Mouse (Mus musculus) midbrain, embryonic 11.5 days (tissue): ENCODE data around the gene Ctf1. TPM values are rescaled to one million over a fixed set of nuclear protein-coding genes. Genes with fewer than 3 reads are reported as not detected.

Source experiments
- ATAC-seq: fragments of 200-750 bp; cut with Nextera tagmentation; 2 replicates; pipeline ENCODE4 v1.8.0; 2017; ENCODE audit warnings: moderate TSS enrichment, moderate library complexity; ENCODE audit not compliant: low FRiP score
- DNase-seq: peaks from one replicate; pipeline ENCODE4 v3.0.0; 2015; ENCODE audit warnings: low spot score; ENCODE audit errors: missing footprints
- H3K27ac ChIP-seq: fragments of 300-500 bp; sonication (generic); 2 replicates; pipeline ENCODE4 v1.5.1; 2014; ENCODE audit warnings: low read depth, low read length
- H3K27me3 ChIP-seq: fragments of 300-500 bp; sonication (generic); 2 replicates; pipeline ENCODE4 v1.6.1; 2014; ENCODE audit warnings: mild to moderate bottlenecking, low read length, moderate library complexity, mixed read lengths; ENCODE audit not compliant: control insufficient read depth, insufficient read depth
- H3K36me3 ChIP-seq: fragments of 300-500 bp; sonication (generic); 2 replicates; pipeline ENCODE4 v1.6.1; 2014; ENCODE audit warnings: mild to moderate bottlenecking, low read length, moderate library complexity, mixed read lengths; ENCODE audit not compliant: control insufficient read depth, insufficient read depth
- H3K4me1 ChIP-seq: fragments of 300-500 bp; sonication (generic); 2 replicates; pipeline ENCODE4 v1.6.1; 2014; ENCODE audit warnings: low read length; ENCODE audit not compliant: control insufficient read depth, insufficient read depth
- H3K4me2 ChIP-seq: fragments of 300-500 bp; sonication (generic); 2 replicates; pipeline ENCODE4 v1.6.1; 2014; ENCODE audit warnings: mild to moderate bottlenecking, moderate library complexity
- H3K4me3 ChIP-seq: fragments of 300-500 bp; sonication (generic); 2 replicates; pipeline ENCODE4 v1.5.1; 2014; ENCODE audit warnings: low read depth, low read length
- H3K9ac ChIP-seq: fragments of 300-500 bp; sonication (generic); 2 replicates; pipeline ENCODE4 v1.6.1; 2014; ENCODE audit warnings: low read length
- H3K9me3 ChIP-seq: fragments of 300-500 bp; sonication (generic); 2 replicates; pipeline ENCODE4 v1.6.1; 2016; ENCODE audit warnings: low read length; ENCODE audit not compliant: control insufficient read depth
- WGBS: fragments of 180-500 bp; shearing (Covaris S2); extraction: QIAGEN DNeasy Blood & Tissue Kit; methylation state at CpG from one replicate; pipeline ENCODE4 v1.1.7; 2014; 5-methylcytosine and 5-hydroxymethylcytosine counted together
- polyA plus RNA-seq: library from polyadenylated mRNA; unstranded; fragments of >200 nt; fragmentation: Nextera tagmentation; extraction: Ambion mirVana; gene quantifications from 2 replicates; pipeline ENCODE4 v1.2.1, GENCODE M21; 2014

Ctf1 gene
- polyA plus RNA-seq, 1 experiment from 2014 or later: 4.0 TPM

GRCm38 (mm10) chr7:127675391-127675811, 37.1 kb upstream of the Ctf1 start:
- DNase-seq (no peak), ATAC-seq (0 out of 2 replicates have a peak, but pooled peaks have one; percentile 24)

GRCm38 (mm10) chr7:127677077-127677476, 35.5 kb upstream of the Ctf1 start:
- Histone ChIP-seq H3K4me1 (no peaks in the 10 kb centered on the region), H3K27ac (no peak overlapping the region), H3K4me2 (no peak overlapping the region), H3K4me3 (no peak overlapping the region), H3K36me3 (no peaks in the 10 kb centered on the region), H3K9me3 (no peaks in the 10 kb centered on the region), H3K9ac (no peak overlapping the region), H3K27me3 (no peaks in the 10 kb centered on the region)
- no peak for ATAC-seq
- DNase-seq: peak; percentile 90
- 70% methylated on average over 6 of the region's 6 CpGs for WGBS

More at GRCm38 (mm10) chr7:127675391-127675811, 37.1 kb upstream of the Ctf1 start:
- WGBS: 78% methylated on average over 9 of the region's 9 CpGs
- H3K4me1 ChIP-seq: no peaks in the 10 kb centered on the region
- no peaks in the 10 kb centered on the region for H3K36me3 ChIP-seq
- H3K27ac ChIP-seq: no peak overlapping the region
- no peak overlapping the region for H3K9ac ChIP-seq
- H3K9me3 ChIP-seq: no peaks in the 10 kb centered on the region
- no peak overlapping the region for H3K4me2 ChIP-seq
- H3K4me3 ChIP-seq: no peak overlapping the region
- H3K27me3 ChIP-seq: no peaks in the 10 kb centered on the region

DNA sequence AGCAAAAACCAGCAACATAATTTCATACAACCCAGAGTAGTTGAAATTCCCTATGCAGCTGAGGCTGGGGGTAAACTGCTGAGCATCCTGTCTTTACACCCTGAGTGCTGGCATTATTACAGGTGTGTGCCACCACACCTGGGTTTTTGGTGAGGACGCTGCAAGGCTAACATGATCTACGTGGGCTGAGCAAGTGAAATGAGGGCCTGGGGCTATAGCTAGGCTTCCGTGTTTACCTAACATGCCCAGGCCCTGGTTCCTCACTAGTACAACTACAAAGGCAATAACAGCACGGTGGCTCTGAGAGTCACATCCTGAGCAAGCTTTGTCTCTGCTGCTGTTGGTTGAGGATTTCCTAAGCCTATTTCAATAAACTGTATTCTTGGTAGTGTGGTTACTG, 34.9 kb upstream of the Ctf1 start:
- no peak overlapping the region for H3K9ac ChIP-seq
- 90% methylated on average over 4 of the region's 4 CpGs for WGBS
- no peaks in the 10 kb centered on the region for H3K27me3 ChIP-seq
- H3K9me3 ChIP-seq: no peaks in the 10 kb centered on the region
- ATAC-seq (no peak), DNase-seq (peak; percentile 8)
- H3K4me2 ChIP-seq: no peak overlapping the region
- H3K36me3 ChIP-seq: no peaks in the 10 kb centered on the region
- H3K4me3 ChIP-seq: no peak overlapping the region
- H3K4me1 ChIP-seq: no peaks in the 10 kb centered on the region
- no peak overlapping the region for H3K27ac ChIP-seq

GRCm38 (mm10) chr7:127678811-127679210, 33.7 kb upstream of the Ctf1 start:
- Histone ChIP-seq H3K4me3 (no peak overlapping the region), H3K9ac (no peak overlapping the region), H3K4me2 (no peak overlapping the region), H3K27ac (no peak overlapping the region), H3K4me1 (no peaks in the 10 kb centered on the region), H3K9me3 (no peaks in the 10 kb centered on the region), H3K27me3 (no peaks in the 10 kb centered on the region), H3K36me3 (no peaks in the 10 kb centered on the region)
- WGBS: 60% methylated on average over 2 of the region's 2 CpGs
- DNase-seq (no peak), ATAC-seq (no peak)

GRCm38 (mm10) chr7:127680541-127680940, 32.0 kb upstream of the Ctf1 start:
- no peaks in the 10 kb centered on the region for H3K27me3 ChIP-seq
- WGBS: 92% methylated on average over 13 of the region's 13 CpGs
- H3K9me3 ChIP-seq: no peaks in the 10 kb centered on the region
- no peak overlapping the region for H3K27ac ChIP-seq
- DNase-seq (peak; percentile 69), ATAC-seq (no peak)
- no peaks in the 10 kb centered on the region for H3K4me1 ChIP-seq
- H3K4me2 ChIP-seq: no peak overlapping the region
- no peaks in the 10 kb centered on the region for H3K36me3 ChIP-seq
- H3K4me3 ChIP-seq: no peak overlapping the region
- H3K9ac ChIP-seq: no peak overlapping the region

- Histone ChIP-seq H3K4me1 (no peaks in the 10 kb centered on the region), H3K9me3 (no peaks in the 10 kb centered on the region), H3K9ac (no peak overlapping the region), H3K36me3 (no peaks in the 10 kb centered on the region), H3K4me3 (no peak overlapping the region), H3K27me3 (no peaks in the 10 kb centered on the region), H3K4me2 (no peak overlapping the region), H3K27ac (no peak overlapping the region)
- ATAC-seq (no peak), DNase-seq (peak; percentile 61)
- WGBS: 90% methylated on average over 8 of the region's 8 CpGs
Measured at GRCm38 (mm10) chr7:127681888-127682553, 30.5 kb upstream of the Ctf1 start.

DNA sequence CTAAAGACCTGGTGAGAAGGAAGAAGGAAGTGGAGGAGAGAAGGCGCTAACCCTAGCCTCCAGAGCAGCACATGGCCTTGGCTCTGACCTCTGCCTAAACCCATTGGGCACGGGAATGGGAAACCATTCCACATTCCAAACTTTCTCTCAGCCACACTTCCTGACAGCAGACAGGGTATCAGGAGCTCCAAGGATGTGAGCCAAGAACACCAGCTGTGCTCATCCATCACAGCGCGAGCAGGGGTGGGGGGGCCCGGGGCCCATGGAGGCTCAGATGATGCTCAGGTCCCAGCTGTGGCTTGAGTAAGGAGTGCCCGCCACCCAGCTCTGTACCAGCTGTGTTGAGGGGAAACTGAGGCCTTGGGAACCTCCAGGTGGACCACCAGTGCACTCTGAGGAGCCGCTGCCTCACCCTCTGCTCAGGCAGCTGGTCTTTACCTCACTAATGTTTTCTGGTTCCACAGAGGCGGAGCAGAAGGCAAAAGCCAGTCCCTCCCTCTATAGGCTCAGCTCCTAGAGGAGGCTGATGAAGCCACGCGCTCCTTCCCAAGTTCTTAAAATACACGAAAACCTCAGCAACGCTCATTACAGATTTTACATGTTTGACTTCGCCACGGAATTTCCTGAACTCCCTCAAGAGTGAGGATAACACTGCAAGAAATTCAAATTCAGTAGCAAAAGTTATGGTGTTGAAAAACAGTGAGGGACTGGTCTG, 27.1 kb upstream of the Ctf1 start:
- 80% methylated on average over 14 of the region's 14 CpGs for WGBS
- Histone ChIP-seq H3K27me3 (no peaks in the 10 kb centered on the region), H3K4me3 (no peak overlapping the region), H3K36me3 (no peaks in the 10 kb centered on the region), H3K4me2 (no peak overlapping the region), H3K4me1 (no peaks in the 10 kb centered on the region), H3K27ac (no peak overlapping the region), H3K9me3 (no peaks in the 10 kb centered on the region), H3K9ac (no peak overlapping the region)
- ATAC-seq: no peak
- DNase-seq: no peak

DNA sequence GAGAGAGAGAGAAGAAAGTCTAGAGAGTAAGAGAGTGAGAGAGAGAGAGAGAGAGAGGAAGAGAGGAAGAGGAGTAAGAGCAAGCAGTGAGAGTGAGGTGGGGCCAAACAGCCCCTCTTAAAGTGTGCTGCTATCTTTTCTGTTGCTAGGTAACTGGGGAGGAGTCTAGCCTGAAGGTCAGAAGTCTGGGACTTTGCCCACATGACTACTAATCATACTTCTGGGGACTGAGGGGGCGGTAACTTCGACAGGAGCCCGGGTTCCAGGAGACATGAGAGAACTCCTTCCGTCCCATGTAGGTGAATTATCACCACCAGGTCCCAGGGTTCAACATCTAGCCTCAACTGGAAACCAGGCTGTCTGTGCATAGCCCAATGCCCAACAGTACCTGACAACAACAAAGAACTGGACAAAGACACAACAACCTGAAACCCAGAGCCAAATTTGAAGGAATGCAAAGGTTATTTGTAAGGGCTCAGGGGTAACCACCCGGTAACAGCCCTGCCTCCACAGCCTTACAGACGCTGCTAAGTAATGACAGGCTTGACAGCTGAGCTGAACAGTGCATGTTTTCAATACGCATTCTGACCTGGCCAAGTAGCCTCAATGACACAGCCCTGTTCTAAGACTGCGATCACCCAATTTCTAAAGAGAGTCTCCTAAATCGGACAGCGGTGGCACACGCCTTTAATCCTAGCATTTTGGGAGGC, 25.6 kb upstream of the Ctf1 start:
- ATAC-seq (no peak), DNase-seq (no peak)
- H3K4me2 ChIP-seq: no peak overlapping the region
- no peak overlapping the region for H3K4me3 ChIP-seq
- H3K9me3 ChIP-seq: no peaks in the 10 kb centered on the region
- H3K27me3 ChIP-seq: no peaks in the 10 kb centered on the region
- H3K9ac ChIP-seq: no peak overlapping the region
- no peak overlapping the region for H3K27ac ChIP-seq
- H3K4me1 ChIP-seq: peaks cover 6% of the 10 kb centered on the region
- no peaks in the 10 kb centered on the region for H3K36me3 ChIP-seq
- 86% methylated on average over 11 of the region's 11 CpGs for WGBS

- ATAC-seq (no peak), DNase-seq (no peak)
- no peaks in the 10 kb centered on the region for H3K9me3 ChIP-seq
- WGBS: 89% methylated on average over 7 of the region's 7 CpGs
- no peaks in the 10 kb centered on the region for H3K36me3 ChIP-seq
- H3K27ac ChIP-seq: no peak overlapping the region
- H3K4me1 ChIP-seq: peaks cover 6% of the 10 kb centered on the region
- H3K4me2 ChIP-seq: no peak overlapping the region
- H3K9ac ChIP-seq: no peak overlapping the region
- H3K27me3 ChIP-seq: no peaks in the 10 kb centered on the region
- no peak overlapping the region for H3K4me3 ChIP-seq
Measured at GRCm38 (mm10) chr7:127688935-127689334, 23.6 kb upstream of the Ctf1 start.
